Mouse (Mus musculus) embryonic facial prominence, embryonic 14.5 days (tissue): Measurements from ENCODE around the gene Serpina16. TPM values are rescaled to one million over a fixed set of nuclear protein-coding genes. Genes with fewer than 3 reads are reported as not detected.

Experiments
- ATAC-seq: fragments of 200-750 bp; cut with Nextera tagmentation; 2 replicates; pipeline ENCODE4 v1.8.0; 2017; ENCODE audit warnings: low read depth, moderate number of reproducible peaks, moderate TSS enrichment
- DNase-seq: peaks from one replicate; pipeline ENCODE4 v3.0.0-alpha.2; 2015; ENCODE audit warnings: low spot score
- H3K27ac ChIP-seq: fragments of 300-500 bp; sonication (generic); replicated peaks from 2 replicates; pipeline ENCODE4 v1.5.1; 2014; ENCODE audit warnings: low read depth, mild to moderate bottlenecking, low read length, moderate library complexity
- H3K27me3 ChIP-seq: fragments of 300-500 bp; sonication (generic); replicated peaks from 2 replicates; pipeline ENCODE4 v1.6.1; 2014; ENCODE audit warnings: low read length; ENCODE audit not compliant: control insufficient read depth, insufficient read depth
- H3K36me3 ChIP-seq: fragments of 300-500 bp; sonication (generic); 2 replicates; pipeline ENCODE4 v1.6.1; 2014; ENCODE audit warnings: low read length, mixed read lengths; ENCODE audit not compliant: control insufficient read depth, insufficient read depth
- H3K4me1 ChIP-seq: fragments of 300-500 bp; sonication (generic); 2 replicates; pipeline ENCODE4 v1.6.1; 2014; ENCODE audit warnings: antibody characterized with exemption, low read length; ENCODE audit not compliant: control insufficient read depth, insufficient read depth
- H3K4me2 ChIP-seq: fragments of 300-500 bp; sonication (generic); 2 replicates; pipeline ENCODE4 v1.6.1; 2014; ENCODE audit warnings: low read depth, mild to moderate bottlenecking, low read length, moderate library complexity, mixed read lengths
- H3K4me3 ChIP-seq: fragments of 300-500 bp; sonication (generic); 2 replicates; pipeline ENCODE4 v1.5.1; 2014; ENCODE audit warnings: low read depth, mild to moderate bottlenecking, low read length
- H3K9ac ChIP-seq: fragments of 300-500 bp; sonication (generic); 2 replicates; pipeline ENCODE4 v1.6.1; 2014; ENCODE audit warnings: low read depth, mild to moderate bottlenecking, low read length, moderate library complexity, mixed read lengths
- H3K9me3 ChIP-seq: fragments of 300-500 bp; sonication (generic); 2 replicates; pipeline ENCODE4 v1.6.1; 2016; ENCODE audit warnings: low read length; ENCODE audit not compliant: control insufficient read depth
- WGBS: fragments of 180-500 bp; shearing (Covaris S2); extraction: QIAGEN DNeasy Blood & Tissue Kit; methylation state at CpG from one replicate; pipeline ENCODE4 v1.1.7; 2014; 5-methylcytosine and 5-hydroxymethylcytosine counted together
- polyA plus RNA-seq: library from polyadenylated mRNA; unstranded; fragments of >200 nt; fragmentation: Nextera tagmentation; extraction: Ambion mirVana; gene quantifications from 2 replicates; pipeline ENCODE4 v1.2.1, GENCODE M21; 2014

The Serpina16 gene
- polyA plus RNA-seq, 1 experiment from 2014 or later, result not detected

GRCm38 (mm10) chr12:103653836-103654235, 22.1 kb downstream of the Serpina16 start:
- H3K9ac ChIP-seq, result no peak overlapping the region
- no peak for DNase-seq
- WGBS, result 91% methylated on average over 2 of the region's 2 CpGs
- no peak overlapping the region for H3K4me2 ChIP-seq
- no peak for ATAC-seq
- H3K27ac ChIP-seq, result no peak overlapping the region
- no peaks in the 10 kb centered on the region for H3K27me3 ChIP-seq
- H3K9me3 ChIP-seq, result 0 out of 2 replicates have a peak, but pooled peaks cover 6% of the 10 kb centered on the region
- no peak overlapping the region for H3K4me3 ChIP-seq
- no peaks in the 10 kb centered on the region for H3K36me3 ChIP-seq
- no peaks in the 10 kb centered on the region for H3K4me1 ChIP-seq

- 0 out of 2 replicates have a peak, but pooled peaks cover 6% of the 10 kb centered on the region for H3K9me3 ChIP-seq
- no peak overlapping the region for H3K4me2 ChIP-seq
- no peaks in the 10 kb centered on the region for H3K27me3 ChIP-seq
- 78% methylated on average over 2 of the region's 2 CpGs for WGBS
- H3K4me3 ChIP-seq, result no peak overlapping the region
- no peak for DNase-seq
- peaks cover 6% of the 10 kb centered on the region; the same call in 1 of the 2 replicates for H3K4me1 ChIP-seq
- H3K36me3 ChIP-seq, result no peaks in the 10 kb centered on the region
- no peak for ATAC-seq
- H3K9ac ChIP-seq, result no peak overlapping the region
- H3K27ac ChIP-seq, result no peak overlapping the region
These were observed 29.6 kb downstream of the Serpina16 start for GRCm38 (mm10) chr12:103646314-103646713.

- Histone ChIP-seq H3K27me3 (no peaks in the 10 kb centered on the region), H3K27ac (peak overlapping the region; percentile 65), H3K9ac (no peak overlapping the region), H3K4me1 (peaks cover 6% of the 10 kb centered on the region; the same call in 1 of the 2 replicates), H3K36me3 (no peaks in the 10 kb centered on the region), H3K9me3 (no peaks in the 10 kb centered on the region), H3K4me3 (no peak overlapping the region), H3K4me2 (no peak overlapping the region)
- 13% methylated on average over 5 of the region's 5 CpGs for WGBS
- no peak for ATAC-seq
- peak; percentile 78 for DNase-seq
These were observed 31.3 kb downstream of the Serpina16 start for GRCm38 (mm10) chr12:103644601-103645000.

GRCm38 (mm10) chr12:103643818-103644217, 32.1 kb downstream of the Serpina16 start:
- H3K4me3 ChIP-seq, result no peak overlapping the region
- H3K36me3 ChIP-seq, result no peaks in the 10 kb centered on the region
- DNase-seq (no peak), ATAC-seq (no peak)
- H3K27me3 ChIP-seq, result no peaks in the 10 kb centered on the region
- H3K4me2 ChIP-seq, result no peak overlapping the region
- peaks cover 6% of the 10 kb centered on the region; the same call in 1 of the 2 replicates for H3K4me1 ChIP-seq
- no peaks in the 10 kb centered on the region for H3K9me3 ChIP-seq
- WGBS, result 77% methylated on average over 3 of the region's 3 CpGs
- H3K27ac ChIP-seq, result peak overlapping the region; percentile 65; the same call in 1 of the 2 replicates
- H3K9ac ChIP-seq, result no peak overlapping the region

- ATAC-seq (no peak), DNase-seq (peak; percentile 49)
- peaks cover 6% of the 10 kb centered on the region; the same call in 1 of the 2 replicates for H3K4me1 ChIP-seq
- H3K27me3 ChIP-seq, result no peaks in the 10 kb centered on the region
- no peak overlapping the region for H3K4me3 ChIP-seq
- 3% methylated on average over 2 of the region's 2 CpGs for WGBS
- no peak overlapping the region for H3K4me2 ChIP-seq
- H3K9me3 ChIP-seq, result no peaks in the 10 kb centered on the region
- H3K27ac ChIP-seq, result no peak overlapping the region
- no peaks in the 10 kb centered on the region for H3K36me3 ChIP-seq
- no peak overlapping the region for H3K9ac ChIP-seq
These were observed 32.6 kb downstream of the Serpina16 start for GRCm38 (mm10) chr12:103643336-103643735.

- H3K4me1 ChIP-seq, result no peaks in the 10 kb centered on the region
- no peaks in the 10 kb centered on the region for H3K36me3 ChIP-seq
- ATAC-seq (no peak), DNase-seq (no peak)
- no peak overlapping the region for H3K4me3 ChIP-seq
- H3K9me3 ChIP-seq, result no peaks in the 10 kb centered on the region
- no peak overlapping the region for H3K9ac ChIP-seq
- no peaks in the 10 kb centered on the region for H3K27me3 ChIP-seq
- WGBS, result 79% methylated on average over 2 of the region's 2 CpGs
- H3K27ac ChIP-seq, result no peak overlapping the region
- no peak overlapping the region for H3K4me2 ChIP-seq
These were observed 40.1 kb downstream of the Serpina16 start for GRCm38 (mm10) chr12:103635846-103636245.

GRCm38 (mm10) chr12:103634430-103634829, 41.5 kb downstream of the Serpina16 start:
- no peaks in the 10 kb centered on the region for H3K27me3 ChIP-seq
- DNase-seq, result no peak
- H3K9me3 ChIP-seq, result no peaks in the 10 kb centered on the region
- no peak overlapping the region for H3K4me2 ChIP-seq
- H3K9ac ChIP-seq, result no peak overlapping the region
- no peaks in the 10 kb centered on the region for H3K36me3 ChIP-seq
- H3K27ac ChIP-seq, result no peak overlapping the region
- no peaks in the 10 kb centered on the region for H3K4me1 ChIP-seq
- 77% methylated on average over 2 of the region's 2 CpGs for WGBS
- no peak for ATAC-seq
- no peak overlapping the region for H3K4me3 ChIP-seq

- no peak within 1 kb of the TSS for H3K9ac ChIP-seq
- no peak within 1 kb of the TSS for H3K4me3 ChIP-seq
- no peak within 1 kb of the TSS for H3K4me2 ChIP-seq
- ATAC-seq (no peak), DNase-seq (no peak)
- no peaks in the 10 kb centered on the region for H3K9me3 ChIP-seq
- H3K4me1 ChIP-seq, result no peaks in the 10 kb centered on the region
- H3K36me3 ChIP-seq, result no peaks in the 10 kb centered on the region
- no peaks in the 10 kb centered on the region for H3K27me3 ChIP-seq
- H3K27ac ChIP-seq, result no peak within 1 kb of the TSS
- WGBS, result 64% methylated on average over 3 of the region's 3 CpGs
These were observed 44.7 kb downstream of the Serpina16 start, which contains the start of gene Serpina10 for GRCm38 (mm10) chr12:103631203-103631612. Gene Serpina10 (minus strand): TSS chr12:103631444.
